Mouse (Mus musculus) splenic B cell, adult 2 months (primary cell): ENCODE measurements around the gene Prss56.
A peak's percentile ranks its signal among the peaks of the same experiment; 100 is the strongest.

Source experiments
- DNase-seq: peaks from one replicate; pipeline ENCODE4 v3.0.0-alpha.2; 2011; ENCODE audit warnings: low read depth, low spot score
- H3K27me3 ChIP-seq: 2 replicates; pipeline ENCODE4 v1.6.1; 2012; ENCODE audit warnings: mild to moderate bottlenecking, low read length, moderate library complexity, mixed read lengths; ENCODE audit not compliant: control insufficient read depth, poor library complexity, insufficient read depth, severe bottlenecking
- H3K36me3 ChIP-seq: 2 replicates; pipeline ENCODE4 v1.6.1; 2012; ENCODE audit warnings: mild to moderate bottlenecking, low read length, moderate library complexity, mixed read lengths; ENCODE audit not compliant: control insufficient read depth, poor library complexity, insufficient read depth, severe bottlenecking

Prss56 gene

DNA sequence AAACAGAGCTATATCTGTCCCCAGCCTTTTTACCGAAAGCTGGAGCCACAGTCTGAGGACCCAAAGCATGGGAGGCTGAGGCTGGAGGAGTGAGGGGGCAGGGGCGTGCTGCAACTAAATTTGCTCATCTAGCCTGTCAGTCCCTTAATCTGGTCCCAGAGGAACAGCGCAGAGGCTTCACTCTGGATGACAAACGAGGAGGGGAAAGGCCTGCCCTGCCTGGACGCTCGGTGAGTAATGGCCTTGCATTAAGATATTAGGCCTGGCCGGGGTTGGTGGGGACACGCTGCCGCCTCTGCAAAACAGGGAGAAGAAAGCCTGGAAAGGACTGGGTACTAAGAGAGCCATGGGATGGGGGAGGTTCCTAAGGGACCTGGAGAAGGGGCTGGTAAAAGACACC lies 10.8 kb upstream of the Prss56 start:
- H3K27me3 ChIP-seq: no peaks in the 10 kb centered on the region

DNA sequence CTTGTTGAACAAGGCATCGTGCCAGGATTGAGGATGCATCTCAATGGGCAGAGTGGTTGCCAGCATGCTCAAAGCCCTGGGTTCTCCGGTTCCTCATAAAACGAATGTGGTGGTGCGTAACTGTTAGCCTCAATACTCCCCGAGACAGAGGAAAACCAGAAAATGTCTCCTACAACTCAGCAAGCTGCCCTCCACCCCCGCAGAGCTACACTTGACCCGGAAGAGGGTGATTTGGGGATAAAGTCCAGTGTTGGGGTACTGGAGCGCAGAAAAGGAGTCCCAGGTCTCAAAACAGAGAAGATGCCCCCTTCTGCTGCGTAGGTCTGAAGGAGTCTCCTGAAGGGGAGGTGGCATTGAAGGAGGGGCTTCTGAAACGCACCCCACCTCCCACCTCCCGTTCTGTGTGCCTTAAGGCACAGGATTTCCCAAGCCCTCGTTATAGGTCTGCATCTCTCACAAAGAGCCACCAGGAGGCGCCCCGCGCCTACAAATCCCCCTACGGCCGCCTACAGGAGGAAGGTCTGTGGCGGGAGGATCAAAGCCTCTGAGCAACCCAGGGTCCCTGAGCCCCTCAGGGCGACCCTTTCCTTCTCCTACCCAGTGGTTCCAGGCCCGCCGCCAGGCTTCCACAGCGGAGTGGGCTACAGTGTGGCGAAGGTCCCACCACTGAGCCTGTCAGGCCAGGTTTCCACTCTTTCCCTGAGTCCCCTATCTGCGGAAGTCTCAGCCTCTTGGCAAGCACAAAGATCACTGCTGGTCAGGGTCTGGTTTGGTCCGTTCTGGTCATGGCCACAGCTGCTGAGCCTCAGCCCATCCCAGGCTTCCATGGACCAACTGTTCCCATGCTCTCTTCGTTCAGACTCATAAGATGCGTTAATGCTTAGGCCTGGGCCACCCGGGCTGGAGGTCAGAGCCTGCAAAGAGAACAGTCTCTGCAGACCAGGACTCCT lies 8.8 kb upstream of the Prss56 start:
- H3K27me3 ChIP-seq: no peaks in the 10 kb centered on the region
- peak; percentile 65 for DNase-seq
- no peaks in the 10 kb centered on the region for H3K36me3 ChIP-seq

More for the DNA sequence above, 10.8 kb upstream of the Prss56 start:
- no peaks in the 10 kb centered on the region for H3K36me3 ChIP-seq
- DNase-seq: no peak

DNA sequence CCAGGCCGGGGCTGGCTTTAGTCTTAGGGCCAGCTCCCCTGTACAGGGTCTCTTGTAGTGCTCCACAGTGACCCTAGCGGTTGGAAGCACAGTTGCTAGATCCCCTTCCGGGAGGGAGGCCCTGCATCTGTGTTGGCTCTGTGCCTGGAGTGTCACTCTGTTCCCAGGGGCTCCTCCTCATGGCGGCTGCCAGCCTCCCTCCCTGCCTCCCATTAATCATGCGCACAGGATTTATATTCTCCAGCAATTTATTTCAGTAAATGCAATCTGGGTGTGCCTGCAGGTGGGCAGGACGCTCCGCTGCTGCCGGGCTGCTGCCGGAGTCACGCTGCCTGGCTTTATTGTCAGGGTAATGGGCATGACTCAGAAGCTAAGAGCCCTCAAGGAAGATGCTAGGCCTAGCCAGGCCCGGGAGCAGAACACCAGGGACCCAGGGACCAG lies 7.2 kb upstream of the Prss56 start:
- Histone ChIP-seq H3K27me3 (no peaks in the 10 kb centered on the region), H3K36me3 (no peaks in the 10 kb centered on the region)
- DNase-seq: no peak

DNA sequence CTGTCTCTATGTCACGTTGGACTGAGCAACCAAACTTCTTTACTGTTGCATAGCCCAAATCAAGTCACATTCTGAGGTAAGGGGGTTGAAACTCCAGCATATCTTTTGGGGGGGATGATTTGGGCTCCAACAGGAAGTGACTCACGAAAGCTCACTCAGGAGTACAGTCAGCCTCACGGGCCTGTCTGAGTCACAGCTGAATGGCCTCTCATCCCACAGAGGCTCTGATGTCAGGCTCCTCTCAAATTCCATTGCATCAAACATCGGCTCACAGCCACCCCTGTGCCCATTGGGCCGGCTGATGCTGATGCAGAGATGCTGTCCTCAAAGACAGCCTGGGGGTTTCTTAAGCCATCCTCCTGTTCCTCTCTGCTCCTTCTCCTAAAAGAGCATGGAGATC lies 2.2 kb upstream of the Prss56 start:
- Histone ChIP-seq H3K36me3 (no peaks in the 10 kb centered on the region), H3K27me3 (no peaks in the 10 kb centered on the region)

GRCm38 (mm10) chr1:87183998-87184750 lies 1.1 kb downstream of the Prss56 start:
- peak; percentile 18 for DNase-seq
- Histone ChIP-seq H3K27me3 (no peaks in the 10 kb centered on the region; the same call in 1 of the 2 replicates), H3K36me3 (no peaks in the 10 kb centered on the region)

More for the DNA sequence above, 2.2 kb upstream of the Prss56 start:
- DNase-seq: peak; percentile 44

DNA sequence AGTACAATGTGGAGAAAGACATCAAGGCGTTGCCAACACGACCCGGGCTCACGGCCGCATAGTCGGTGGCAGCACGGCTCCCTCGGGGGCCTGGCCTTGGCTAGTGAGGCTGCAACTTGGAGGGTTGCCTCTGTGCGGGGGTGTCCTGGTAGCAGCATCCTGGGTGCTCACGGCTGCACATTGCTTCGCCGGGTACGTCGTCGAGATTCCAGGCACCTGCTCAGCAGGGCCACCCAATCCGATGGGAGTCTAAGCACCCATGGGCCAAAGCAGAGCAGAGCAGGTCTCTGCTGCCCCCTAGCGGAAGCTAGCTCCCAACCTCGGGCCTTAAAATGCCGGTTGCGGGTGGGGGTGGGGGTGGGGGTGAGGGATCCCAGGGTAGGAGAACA lies 1.6 kb downstream of the Prss56 start:
- no peaks in the 10 kb centered on the region; the same call in 1 of the 2 replicates for H3K27me3 ChIP-seq
- peak; percentile 83 for DNase-seq

DNA sequence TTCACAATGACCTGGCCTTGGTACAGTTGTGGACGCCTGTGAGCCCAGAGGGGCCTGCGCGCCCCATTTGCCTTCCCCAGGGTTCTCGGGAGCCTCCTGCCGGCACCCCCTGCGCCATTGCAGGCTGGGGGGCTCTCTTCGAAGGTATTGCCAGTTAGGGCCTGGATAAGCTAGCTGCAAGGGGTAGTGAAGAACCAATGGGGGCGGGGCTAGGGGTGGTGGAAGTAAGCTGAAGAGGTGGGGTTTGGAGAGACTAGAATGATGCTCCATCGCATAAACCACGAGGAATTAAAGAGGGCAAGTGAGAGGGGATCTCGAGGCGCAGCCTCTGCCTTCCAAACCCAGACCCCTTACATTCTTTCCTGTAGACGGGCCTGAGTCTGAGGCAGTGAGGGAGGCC lies 2.4 kb downstream of the Prss56 start:
- H3K27me3 ChIP-seq: no peaks in the 10 kb centered on the region; the same call in 1 of the 2 replicates
- DNase-seq: peak; percentile 25
- H3K36me3 ChIP-seq: no peaks in the 10 kb centered on the region

More for the DNA sequence above, 1.6 kb downstream of the Prss56 start:
- H3K36me3 ChIP-seq: no peaks in the 10 kb centered on the region

DNA sequence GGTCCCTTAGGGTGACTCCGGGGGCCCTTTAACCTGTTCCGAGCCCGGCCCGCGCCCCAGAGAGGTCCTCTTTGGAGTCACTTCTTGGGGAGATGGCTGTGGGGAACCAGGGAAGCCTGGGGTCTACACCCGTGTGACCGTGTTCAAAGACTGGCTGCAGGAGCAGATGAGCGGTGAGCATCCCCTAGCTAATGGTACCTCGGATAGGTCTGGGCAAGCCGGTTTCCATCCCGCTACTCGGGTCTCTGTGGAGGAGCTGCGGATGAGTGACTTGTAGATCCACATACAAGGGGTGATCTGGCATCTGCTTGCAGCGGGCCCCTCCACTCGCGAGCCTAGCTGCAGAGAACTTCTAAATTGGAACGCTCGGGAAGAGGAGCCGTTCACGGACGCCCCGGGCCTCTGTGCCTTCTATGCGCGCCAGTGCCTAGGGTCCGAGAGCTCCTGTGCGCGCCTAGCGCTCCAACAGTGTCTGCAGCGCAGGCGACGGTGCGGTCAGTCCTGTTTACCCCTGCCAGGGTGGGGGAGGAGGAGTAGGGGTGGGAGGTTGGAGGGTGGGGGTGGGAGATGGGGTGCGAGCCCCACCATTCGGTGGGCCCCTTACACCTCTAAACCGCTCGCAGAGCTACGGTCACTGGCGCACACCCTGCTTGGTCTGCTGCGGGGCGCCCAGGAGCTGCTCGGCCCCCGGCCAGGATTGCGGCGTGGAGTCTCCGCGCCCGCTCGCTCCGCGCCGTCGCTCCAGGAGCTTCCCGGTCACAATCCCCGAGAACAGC lies 3.3 kb downstream of the Prss56 start:
- Histone ChIP-seq H3K36me3 (no peaks in the 10 kb centered on the region), H3K27me3 (no peaks in the 10 kb centered on the region; the same call in 1 of the 2 replicates)
- DNase-seq: peak; percentile 13

DNA sequence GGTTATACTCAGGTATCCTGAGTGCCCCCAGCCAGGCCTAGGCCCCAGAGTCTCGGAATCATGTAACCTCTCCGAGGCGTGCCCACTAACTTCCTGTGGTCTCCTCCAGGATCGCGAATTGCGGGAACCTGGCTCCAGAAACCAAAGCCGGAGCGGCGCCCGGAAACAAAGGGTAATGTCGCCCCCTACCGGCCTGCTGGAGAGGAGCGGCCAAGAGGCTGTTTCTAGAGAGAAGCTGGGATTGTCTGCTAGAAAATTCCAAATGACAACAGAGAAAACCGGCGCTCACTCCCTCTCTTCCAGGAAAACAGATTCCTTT lies 3.9 kb downstream of the Prss56 start:
- H3K36me3 ChIP-seq: no peaks in the 10 kb centered on the region
- DNase-seq: peak; percentile 72

DNA sequence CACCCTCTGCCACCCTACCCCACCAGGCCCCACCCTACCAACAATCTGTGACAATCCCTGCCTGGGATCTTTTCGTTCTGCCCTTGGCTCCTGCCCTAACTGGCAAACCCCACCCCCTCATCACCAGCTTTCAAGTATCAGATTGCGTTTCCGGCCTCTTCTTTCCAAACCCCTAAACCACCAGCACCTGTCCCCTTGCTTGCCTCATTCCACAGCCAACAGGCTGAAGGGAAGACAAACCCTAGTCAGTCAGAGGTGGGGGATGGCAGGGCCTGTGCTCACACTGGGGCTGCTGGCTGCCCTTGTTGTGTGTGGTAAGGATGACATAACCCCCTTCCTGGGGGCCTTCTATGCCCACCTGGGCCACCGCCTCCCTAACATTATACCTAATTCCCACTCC lies 7.3 kb downstream of the Prss56 start, which contains the start of gene Chrnd:
Gene Chrnd, plus strand, starts transcription at position 179 of the 400 bp plus-strand sequence.
- no peak for DNase-seq
- Histone ChIP-seq H3K27me3 (no peaks in the 10 kb centered on the region; the same call in 1 of the 2 replicates), H3K36me3 (no peaks in the 10 kb centered on the region)

More for the DNA sequence above, 3.9 kb downstream of the Prss56 start:
- no peaks in the 10 kb centered on the region; the same call in 1 of the 2 replicates for H3K27me3 ChIP-seq

DNA sequence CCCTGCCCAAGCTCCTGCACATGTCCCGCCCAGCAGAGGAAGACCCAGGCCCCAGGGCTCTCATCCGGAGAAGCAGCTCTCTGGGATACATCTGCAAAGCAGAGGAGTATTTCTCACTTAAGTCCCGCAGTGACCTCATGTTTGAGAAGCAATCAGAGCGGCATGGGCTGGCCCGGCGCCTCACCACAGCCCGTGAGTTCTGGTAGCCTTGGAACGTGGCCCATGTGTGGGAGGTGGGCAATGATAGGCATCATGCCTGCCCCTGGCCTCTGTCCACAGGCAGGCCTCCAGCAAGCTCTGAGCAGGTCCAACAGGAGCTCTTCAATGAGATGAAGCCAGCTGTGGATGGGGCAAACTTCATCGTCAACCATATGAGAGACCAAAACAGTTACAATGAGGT lies 14.2 kb downstream of the Prss56 start:
- no peak for DNase-seq
- no peaks in the 10 kb centered on the region for H3K36me3 ChIP-seq
- no peaks in the 10 kb centered on the region for H3K27me3 ChIP-seq

- Histone ChIP-seq H3K36me3 (no peaks in the 10 kb centered on the region), H3K27me3 (no peaks in the 10 kb centered on the region)
- DNase-seq: no peak
Observed at GRCm38 (mm10) chr1:87198119-87199065, 15.3 kb downstream of the Prss56 start.

DNA sequence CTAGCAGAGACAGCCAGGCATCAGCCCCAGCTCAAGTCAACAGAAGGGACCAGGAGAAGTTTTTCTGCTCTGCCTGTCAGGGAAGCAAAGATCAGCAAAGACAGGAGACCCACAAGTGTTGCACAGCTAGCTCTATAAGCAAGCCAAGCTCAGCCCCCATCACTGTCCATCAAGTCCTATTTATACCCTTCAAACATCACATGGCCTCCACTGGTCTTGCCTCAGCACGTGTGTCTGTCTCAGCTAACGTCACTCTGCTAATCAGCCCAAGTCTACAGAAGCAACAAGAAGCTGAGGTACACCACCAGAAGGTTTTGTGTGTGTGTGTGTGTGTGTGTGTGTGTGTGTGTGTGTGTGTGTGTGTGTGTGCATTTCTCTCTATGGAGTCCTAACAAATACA lies 17.7 kb downstream of the Prss56 start:
- no peak for DNase-seq
- Histone ChIP-seq H3K27me3 (no peaks in the 10 kb centered on the region), H3K36me3 (no peaks in the 10 kb centered on the region)
